Mouse (Mus musculus) intestine, postnatal 0 days (tissue): ENCODE results near the gene Nav1. TPM values are rescaled to one million over a fixed set of nuclear protein-coding genes. Genes with fewer than 3 reads are reported as not detected.

Experiments used
- ATAC-seq: fragments of 200-750 bp; cut with Nextera tagmentation; 2 replicates; pipeline ENCODE4 v1.8.0; 2017; ENCODE audit warnings: mild to moderate bottlenecking, moderate TSS enrichment, moderate library complexity
- H3K27ac ChIP-seq: fragments of 300-500 bp; sonication (generic); 2 replicates; pipeline ENCODE4 v1.5.1; 2014; ENCODE audit warnings: mild to moderate bottlenecking, low read depth, low read length, moderate library complexity
- H3K27me3 ChIP-seq: fragments of 300-500 bp; sonication (generic); replicated peaks from 2 replicates; pipeline ENCODE4 v1.6.1; 2014; ENCODE audit warnings: low read length, mixed read lengths; ENCODE audit not compliant: control insufficient read depth, insufficient read depth
- H3K36me3 ChIP-seq: fragments of 300-500 bp; sonication (generic); 2 replicates; pipeline ENCODE4 v1.6.1; 2014; ENCODE audit warnings: mild to moderate bottlenecking, moderate library complexity; ENCODE audit not compliant: control insufficient read depth, insufficient read depth
- H3K4me1 ChIP-seq: fragments of 300-500 bp; sonication (generic); replicated peaks from 2 replicates; pipeline ENCODE4 v1.6.1; 2014; ENCODE audit warnings: antibody characterized with exemption, low read length, mixed read lengths; ENCODE audit not compliant: control insufficient read depth, insufficient read depth
- H3K4me2 ChIP-seq: fragments of 300-500 bp; sonication (generic); replicated peaks from 2 replicates; pipeline ENCODE4 v1.6.1; 2014; ENCODE audit warnings: low read depth, mild to moderate bottlenecking, moderate library complexity
- H3K4me3 ChIP-seq: fragments of 300-500 bp; sonication (generic); 2 replicates; pipeline ENCODE4 v1.5.1; 2014; ENCODE audit warnings: low read depth, low read length
- H3K9ac ChIP-seq: fragments of 300-500 bp; sonication (generic); 2 replicates; pipeline ENCODE4 v1.6.1; 2014; ENCODE audit warnings: mild to moderate bottlenecking, low read depth, low read length
- H3K9me3 ChIP-seq: fragments of 300-500 bp; sonication (generic); 2 replicates; pipeline ENCODE4 v1.6.1; 2016; ENCODE audit warnings: mixed run types; ENCODE audit not compliant: control insufficient read depth
- CTCF ChIP-seq: sonication (generic); IDR thresholded peaks from 2 replicates; pipeline ENCODE4 v1.5.1; 2016; ENCODE audit warnings: low read depth, mild to moderate bottlenecking, control low read depth, antibody characterized with exemption, moderate library complexity
- WGBS: fragments of 180-500 bp; shearing (Covaris S2); extraction: QIAGEN DNeasy Blood & Tissue Kit; methylation state at CpG from one replicate; pipeline ENCODE4 v1.1.7; 2014; 5-methylcytosine and 5-hydroxymethylcytosine counted together
- polyA plus RNA-seq: library from polyadenylated mRNA; unstranded; fragments of >200 nt; fragmentation: Nextera tagmentation; extraction: Ambion mirVana; gene quantifications from 2 replicates; pipeline ENCODE4 v1.2.1, GENCODE M21; 2015

Gene Nav1
- polyA plus RNA-seq, 1 experiment from 2014 or later = 3.4 TPM

DNA sequence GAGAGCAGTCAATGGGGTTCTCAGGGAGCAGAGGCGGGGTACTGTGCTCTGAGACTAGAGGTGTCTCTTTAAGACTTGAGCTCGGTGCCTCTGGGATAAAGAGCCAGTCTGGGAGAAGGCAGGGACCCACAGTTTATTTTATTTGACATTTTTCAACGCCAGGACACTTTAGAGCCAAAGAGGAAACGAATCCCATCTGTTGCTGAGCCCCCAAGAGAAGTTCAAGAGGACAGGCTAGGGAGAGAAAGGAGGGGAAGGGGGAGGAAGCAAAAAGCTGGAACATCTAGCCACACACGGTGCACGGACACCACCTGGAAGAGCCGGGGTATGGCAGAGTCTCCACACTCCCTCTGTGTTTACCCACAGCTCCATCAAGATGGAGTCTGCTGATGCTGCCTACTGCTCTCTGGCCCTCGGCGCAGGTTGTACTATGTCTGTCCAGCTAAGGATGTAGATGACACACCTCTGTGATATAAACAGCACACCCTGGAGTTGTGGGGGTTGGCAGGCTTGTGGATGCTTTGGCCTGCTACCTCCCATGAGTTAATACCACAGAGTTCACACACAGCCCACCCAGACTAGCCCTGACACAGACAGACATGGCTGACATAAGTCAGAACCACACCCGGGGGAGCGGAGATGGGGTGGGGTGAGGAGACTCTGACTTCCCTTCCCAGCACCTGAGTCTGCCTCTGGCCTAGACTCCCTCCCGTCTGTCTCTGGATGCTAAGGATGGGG, 83.1 kb downstream of the Nav1 start:
- H3K4me2 ChIP-seq = no peak overlapping the region
- H3K4me3 ChIP-seq = no peak overlapping the region
- no peaks in the 10 kb centered on the region for H3K4me1 ChIP-seq
- WGBS = 51% methylated on average over 12 of the region's 12 CpGs
- H3K36me3 ChIP-seq = no peaks in the 10 kb centered on the region
- H3K27me3 ChIP-seq = no peaks in the 10 kb centered on the region
- no peak overlapping the region for H3K9ac ChIP-seq
- no peak for ATAC-seq
- 0 out of 2 replicates have a peak, but pooled peaks have one; percentile 3 for TF ChIP-seq CTCF
- H3K9me3 ChIP-seq = no peaks in the 10 kb centered on the region
- H3K27ac ChIP-seq = 0 out of 2 replicates have a peak overlapping the region, but pooled peaks have one; percentile 3

DNA sequence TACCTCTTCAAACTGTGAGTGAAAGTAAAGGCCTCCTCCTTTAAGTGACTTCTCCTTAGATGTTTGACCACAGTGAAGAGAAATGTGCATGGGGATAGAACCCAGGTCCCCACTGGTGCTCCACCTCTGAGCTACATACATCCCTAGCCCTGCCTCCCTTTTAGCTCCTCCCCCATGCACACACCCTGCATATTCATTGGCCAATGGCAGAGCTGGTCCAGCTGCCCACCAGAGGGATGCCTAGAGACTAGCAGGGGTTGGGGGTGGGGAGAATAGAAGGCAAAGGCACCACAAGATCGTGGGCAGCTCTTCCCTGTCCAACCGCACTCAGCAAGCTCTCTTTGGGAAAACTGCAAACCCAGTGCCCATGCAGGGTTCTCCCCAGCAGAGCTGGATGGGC, 83.8 kb downstream of the Nav1 start:
- TF ChIP-seq CTCF = no peak
- Histone ChIP-seq H3K4me3 (no peak overlapping the region), H3K36me3 (no peaks in the 10 kb centered on the region), H3K27ac (peak overlapping the region; percentile 3; the same call in 1 of the 2 replicates), H3K4me1 (no peaks in the 10 kb centered on the region), H3K9me3 (no peaks in the 10 kb centered on the region), H3K27me3 (no peaks in the 10 kb centered on the region), H3K4me2 (no peak overlapping the region), H3K9ac (no peak overlapping the region)
- 69% methylated on average over 2 of the region's 2 CpGs for WGBS
- no peak for ATAC-seq

DNA sequence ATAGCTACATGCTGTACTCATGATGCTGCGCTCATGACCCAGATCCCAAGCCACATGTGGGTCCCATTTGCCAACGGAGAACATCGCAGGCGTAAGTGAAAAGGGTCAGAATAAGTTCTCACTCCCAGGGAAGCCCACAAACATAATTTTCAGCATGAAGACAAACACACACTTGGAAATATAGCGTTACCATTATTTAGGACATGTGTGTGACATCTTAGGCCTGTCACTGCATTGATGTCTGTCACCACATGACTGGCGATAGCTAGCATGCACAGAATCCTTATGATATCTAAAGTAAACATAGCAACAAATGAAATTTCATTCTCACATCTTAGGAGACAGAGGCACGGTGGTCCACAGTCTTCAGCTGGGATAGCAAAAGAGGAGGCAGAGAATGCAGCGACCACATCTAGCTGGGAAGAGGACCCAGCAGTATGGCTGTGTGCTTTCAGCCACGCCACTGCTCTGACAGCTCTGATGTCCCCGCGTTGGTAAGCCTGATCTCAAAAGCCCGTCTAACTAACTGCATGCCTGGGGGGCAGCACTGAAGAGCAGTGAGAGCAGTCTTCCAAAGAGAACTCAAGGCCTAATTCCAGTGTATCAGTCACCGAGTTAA, 86.4 kb downstream of the Nav1 start:
- H3K9me3 ChIP-seq = no peaks in the 10 kb centered on the region
- H3K9ac ChIP-seq = no peak overlapping the region
- no peak for TF ChIP-seq CTCF
- H3K27ac ChIP-seq = no peak overlapping the region
- H3K4me3 ChIP-seq = no peak overlapping the region
- H3K36me3 ChIP-seq = no peaks in the 10 kb centered on the region
- H3K27me3 ChIP-seq = no peaks in the 10 kb centered on the region
- no peak overlapping the region for H3K4me2 ChIP-seq
- H3K4me1 ChIP-seq = 0 out of 2 replicates have a peak, but pooled peaks cover 4% of the 10 kb centered on the region
- no peak for ATAC-seq
- WGBS = 84% methylated on average over 13 of the region's 13 CpGs

DNA sequence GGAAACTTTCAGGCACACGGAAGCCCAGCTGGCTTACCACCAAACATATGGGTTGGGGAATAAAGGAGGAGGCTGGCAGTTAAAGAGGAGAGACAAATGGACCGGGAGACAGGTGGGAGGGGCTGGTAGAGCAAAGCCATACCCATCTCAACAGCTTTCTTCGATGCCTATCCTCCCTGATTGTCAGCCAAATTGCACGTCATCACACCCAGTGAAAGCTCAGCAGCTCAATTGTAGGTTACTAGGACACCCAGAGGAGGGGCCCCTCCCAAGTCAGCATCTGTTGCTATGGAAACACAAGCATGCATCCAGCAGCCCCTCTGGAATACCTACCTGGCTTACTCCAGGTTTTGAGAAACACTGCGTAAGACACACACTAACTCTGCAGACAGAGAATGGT, 88.4 kb downstream of the Nav1 start:
- H3K9me3 ChIP-seq = no peaks in the 10 kb centered on the region
- no peaks in the 10 kb centered on the region for H3K27me3 ChIP-seq
- no peak overlapping the region for H3K4me3 ChIP-seq
- H3K4me2 ChIP-seq = no peak overlapping the region
- 0 out of 2 replicates have a peak, but pooled peaks cover 11% of the 10 kb centered on the region for H3K4me1 ChIP-seq
- TF ChIP-seq CTCF = no peak
- H3K9ac ChIP-seq = no peak overlapping the region
- no peak for ATAC-seq
- 52% methylated on average over 5 of the region's 5 CpGs for WGBS
- H3K36me3 ChIP-seq = no peaks in the 10 kb centered on the region
- no peak overlapping the region for H3K27ac ChIP-seq

DNA sequence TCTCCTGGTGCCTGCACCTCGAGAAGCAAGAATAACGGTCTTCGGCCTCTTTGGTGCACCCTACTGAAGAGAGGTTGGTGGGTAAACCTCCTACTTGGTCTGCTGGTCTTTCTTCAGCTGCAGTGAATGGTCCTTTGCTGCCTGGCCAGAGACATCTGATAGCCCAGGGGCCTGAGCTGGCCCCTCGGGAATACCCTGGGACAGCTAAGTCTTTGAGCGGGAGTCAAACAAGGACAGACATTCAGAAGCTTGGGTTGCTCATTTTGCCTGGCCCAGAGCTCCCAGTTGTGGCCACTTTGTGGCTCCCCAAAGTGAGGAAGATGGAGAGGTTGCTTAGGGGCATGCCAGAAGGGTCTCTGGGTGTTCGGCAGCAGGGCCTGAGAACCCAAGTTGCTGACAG, 89.6 kb downstream of the Nav1 start:
- Histone ChIP-seq H3K36me3 (no peaks in the 10 kb centered on the region), H3K4me3 (no peak overlapping the region), H3K4me2 (no peak overlapping the region), H3K9ac (no peak overlapping the region), H3K4me1 (0 out of 2 replicates have a peak, but pooled peaks cover 11% of the 10 kb centered on the region), H3K27ac (no peak overlapping the region), H3K9me3 (no peaks in the 10 kb centered on the region), H3K27me3 (no peaks in the 10 kb centered on the region)
- 93% methylated on average over 6 of the region's 6 CpGs for WGBS
- no peak for TF ChIP-seq CTCF
- ATAC-seq = no peak

DNA sequence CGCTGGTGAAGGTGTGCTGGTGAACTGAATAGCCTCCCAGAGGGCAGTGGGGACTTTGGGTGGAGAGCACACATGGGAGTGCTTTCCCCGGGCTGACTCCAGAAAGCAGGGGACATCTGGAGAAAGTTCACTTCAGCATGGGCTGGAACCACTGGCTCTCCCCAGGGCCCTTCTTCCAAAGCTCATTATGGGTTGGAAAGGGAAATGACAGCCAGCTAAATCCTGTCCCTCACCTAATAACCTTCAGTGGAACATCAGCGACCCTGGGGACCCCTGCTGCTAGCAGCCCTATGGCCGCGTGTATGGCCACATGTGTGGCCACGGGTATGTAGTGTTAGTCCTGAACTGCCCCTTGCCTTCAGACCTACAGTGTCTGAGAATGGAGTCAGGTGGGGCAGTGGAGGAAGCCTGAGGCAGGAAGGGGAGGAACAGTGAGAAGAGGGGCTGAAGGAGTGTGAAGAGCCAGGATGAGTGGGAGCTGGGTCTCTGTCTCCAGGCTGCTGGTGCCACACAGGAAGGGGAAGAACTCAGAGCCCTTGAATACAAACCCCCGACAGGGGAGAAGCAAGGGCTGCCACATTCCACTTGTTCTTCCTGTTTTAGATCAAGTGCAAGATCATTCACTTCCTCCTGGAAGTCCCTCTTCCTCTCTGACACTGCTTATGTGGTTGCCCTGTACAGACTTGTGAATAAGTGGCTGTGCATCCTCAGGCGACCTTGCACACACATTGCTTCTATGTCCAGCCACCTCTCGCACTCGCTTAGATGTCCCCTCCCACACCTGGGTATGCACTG, 90.4 kb downstream of the Nav1 start:
- 0 out of 2 replicates have a peak, but pooled peaks cover 11% of the 10 kb centered on the region for H3K4me1 ChIP-seq
- no peaks in the 10 kb centered on the region for H3K9me3 ChIP-seq
- no peak for TF ChIP-seq CTCF
- H3K4me3 ChIP-seq = no peak overlapping the region
- no peaks in the 10 kb centered on the region for H3K27me3 ChIP-seq
- no peaks in the 10 kb centered on the region for H3K36me3 ChIP-seq
- H3K4me2 ChIP-seq = no peak overlapping the region
- no peak overlapping the region for H3K9ac ChIP-seq
- ATAC-seq = no peak
- 75% methylated on average over 10 of the region's 10 CpGs for WGBS
- no peak overlapping the region for H3K27ac ChIP-seq
